Mouse (Mus musculus): ENCODE measurements at regions not wholly inside any gene's neighbourhood (a gene's known extent, or its start where the extent isn't known, plus 50 kb on each side); places are given as distances from the start of the nearest gene placed in this dataset.
A peak's percentile ranks its signal among the peaks of the same experiment; 100 is the strongest.
"Not testable (repeated sequence)": the region's sequence is repeated elsewhere in the genome, so short reads cannot be mapped to it uniquely, and the experiment has no call there.

- no peak for DNase-seq (ENCODE audit: low spot score)
Measured at GRCm38 (mm10) chr13:85035903-85036302, 153.3 kb upstream of the Ccnh start.

GRCm38 (mm10) chr13:85036830-85037229 is 152.4 kb upstream of the Ccnh start:
- DNase-seq (ENCODE audit: low spot score) = no peak

- no peak for DNase-seq (ENCODE audit: low spot score)
Measured at GRCm38 (mm10) chr13:85066585-85067550, 122.3 kb upstream of the Ccnh start.

- DNase-seq (ENCODE audit: low spot score) = no peak
Measured at GRCm38 (mm10) chr13:85067551-85068283, 121.5 kb upstream of the Ccnh start.

GRCm38 (mm10) chr13:85068403-85068802 is 120.8 kb upstream of the Ccnh start:
- DNase-seq (ENCODE audit: low spot score) = no peak

GRCm38 (mm10) chr13:85083335-85083734 is 105.9 kb upstream of the Ccnh start:
- peak; percentile 13 for DNase-seq (ENCODE audit: low spot score)

GRCm38 (mm10) chr13:85083742-85084141 is 105.5 kb upstream of the Ccnh start:
- no peak for DNase-seq (ENCODE audit: low spot score)

- DNase-seq (ENCODE audit: low spot score) = no peak
Measured at GRCm38 (mm10) chr13:85096174-85096573, 93.0 kb upstream of the Ccnh start.

GRCm38 (mm10) chr13:85123309-85123708 is 65.9 kb upstream of the Ccnh start:
- no peak for DNase-seq (ENCODE audit: low spot score)

GRCm38 (mm10) chr13:85126573-85127547 is 62.3 kb upstream of the Ccnh start:
- DNase-seq (ENCODE audit: low spot score) = not testable (repeated sequence)

- DNase-seq (ENCODE audit: low spot score) = no peak
Measured at GRCm38 (mm10) chr13:85127548-85127925, 61.7 kb upstream of the Ccnh start.

Data from layer of hippocampus, adult 9-10 months (tissue).